Mouse (Mus musculus): ENCODE measurements around the gene Tmtc2.

GRCm38 (mm10) chr10:105428080-105428479, 146.2 kb downstream of the Tmtc2 start:
- no peak for TF ChIP-seq POLR2A (IDR thresholded peaks at IDR 0.05; ENCODE audit: insufficient read depth, low read length)
- TF ChIP-seq CTCF (IDR thresholded peaks at IDR 0.05; ENCODE audit: low read depth, low read length) = no peak

Data from ES-Bruce4 (cell line).